Mouse (Mus musculus): ENCODE measurements around the gene Sstr3. TPM values are rescaled to one million over a fixed set of nuclear protein-coding genes. Genes with fewer than 3 reads are reported as not detected.

The Sstr3 gene
- polyA plus RNA-seq, 1 experiment from 2014 or later: 0.20 TPM

GRCm38 (mm10) chr15:78510736-78511135 is 33.7 kb downstream of the Sstr3 start:
- no peak overlapping the region for H3K4me2 ChIP-seq
- no peaks in the 10 kb centered on the region for H3K36me3 ChIP-seq
- H3K9ac ChIP-seq: no peak overlapping the region
- no peak overlapping the region for H3K4me3 ChIP-seq
- H3K27me3 ChIP-seq: no peaks in the 10 kb centered on the region
- 0 out of 2 replicates have a peak overlapping the region, but pooled peaks have one; percentile 18 for H3K27ac ChIP-seq
- H3K9me3 ChIP-seq (replicated peaks): no peaks in the 10 kb centered on the region
- peaks cover 19% of the 10 kb centered on the region for H3K4me1 ChIP-seq (replicated peaks)
- ATAC-seq (replicated peaks; ENCODE audit: insufficient number of reproducible peaks, insufficient read depth, low FRiP score, low read depth): no peak
- WGBS: 73% methylated on average over 6 of the region's 6 CpGs

GRCm38 (mm10) chr15:78510121-78510576 is 34.3 kb downstream of the Sstr3 start:
- H3K9me3 ChIP-seq (replicated peaks): no peaks in the 10 kb centered on the region
- H3K27ac ChIP-seq: no peak overlapping the region
- 0 out of 2 replicates have a peak overlapping the region, but pooled peaks have one; percentile 16 for H3K4me2 ChIP-seq
- H3K9ac ChIP-seq: no peak overlapping the region
- H3K27me3 ChIP-seq: no peaks in the 10 kb centered on the region
- H3K4me1 ChIP-seq (replicated peaks): peaks cover 19% of the 10 kb centered on the region
- no peak overlapping the region for H3K4me3 ChIP-seq
- WGBS: 55% methylated on average over 8 of the region's 8 CpGs
- no peak for ATAC-seq (replicated peaks; ENCODE audit: insufficient number of reproducible peaks, insufficient read depth, low FRiP score, low read depth)
- H3K36me3 ChIP-seq: no peaks in the 10 kb centered on the region

- no peak; the same call in 1 of the 2 replicates for ATAC-seq (replicated peaks; ENCODE audit: insufficient number of reproducible peaks, insufficient read depth, low FRiP score, low read depth)
- Histone ChIP-seq H3K4me2 (0 out of 2 replicates have a peak overlapping the region, but pooled peaks have one; percentile 16), H3K27ac (0 out of 2 replicates have a peak overlapping the region, but pooled peaks have one; percentile 4), H3K9ac (no peak overlapping the region), H3K36me3 (no peaks in the 10 kb centered on the region), H3K9me3 (replicated peaks) (0 out of 2 replicates have a peak, but pooled peaks cover 1% of the 10 kb centered on the region), H3K4me3 (no peak overlapping the region), H3K27me3 (no peaks in the 10 kb centered on the region), H3K4me1 (replicated peaks) (peaks cover 16% of the 10 kb centered on the region)
- 55% methylated on average over 12 of the region's 12 CpGs for whole genome bisulfite sequencing
These were observed 35.1 kb downstream of the Sstr3 start for GRCm38 (mm10) chr15:78509297-78509899.

GRCm38 (mm10) chr15:78508443-78508842 is 36.0 kb downstream of the Sstr3 start:
- Histone ChIP-seq H3K27ac (no peak overlapping the region), H3K4me3 (no peak overlapping the region), H3K36me3 (no peaks in the 10 kb centered on the region), H3K4me2 (no peak overlapping the region), H3K4me1 (replicated peaks) (peaks cover 20% of the 10 kb centered on the region), H3K27me3 (no peaks in the 10 kb centered on the region), H3K9me3 (replicated peaks) (0 out of 2 replicates have a peak, but pooled peaks cover 3% of the 10 kb centered on the region), H3K9ac (no peak overlapping the region)
- WGBS: 45% methylated on average over 7 of the region's 7 CpGs
- ATAC-seq (replicated peaks; ENCODE audit: insufficient number of reproducible peaks, insufficient read depth, low FRiP score, low read depth): no peak

- H3K9me3 ChIP-seq (replicated peaks): 0 out of 2 replicates have a peak, but pooled peaks cover 3% of the 10 kb centered on the region
- no peak overlapping the region for H3K4me3 ChIP-seq
- peaks cover 18% of the 10 kb centered on the region for H3K4me1 ChIP-seq (replicated peaks)
- no peak overlapping the region for H3K9ac ChIP-seq
- 63% methylated on average over 3 of the region's 3 CpGs for WGBS
- no peaks in the 10 kb centered on the region for H3K36me3 ChIP-seq
- H3K4me2 ChIP-seq: no peak overlapping the region
- no peaks in the 10 kb centered on the region for H3K27me3 ChIP-seq
- ATAC-seq (replicated peaks; ENCODE audit: insufficient number of reproducible peaks, insufficient read depth, low FRiP score, low read depth): no peak
- no peak overlapping the region for H3K27ac ChIP-seq
These were observed 38.9 kb downstream of the Sstr3 start for GRCm38 (mm10) chr15:78505541-78505940.

GRCm38 (mm10) chr15:78504816-78505215 is 39.7 kb downstream of the Sstr3 start:
- Histone ChIP-seq H3K36me3 (no peaks in the 10 kb centered on the region), H3K9ac (no peak overlapping the region), H3K9me3 (replicated peaks) (0 out of 2 replicates have a peak, but pooled peaks cover 3% of the 10 kb centered on the region), H3K4me3 (no peak overlapping the region), H3K27ac (no peak overlapping the region), H3K27me3 (no peaks in the 10 kb centered on the region), H3K4me1 (replicated peaks) (peaks cover 11% of the 10 kb centered on the region), H3K4me2 (no peak overlapping the region)
- no peak for ATAC-seq (replicated peaks; ENCODE audit: insufficient number of reproducible peaks, insufficient read depth, low FRiP score, low read depth)
- 88% methylated on average over 5 of the region's 5 CpGs for WGBS

GRCm38 (mm10) chr15:78504013-78504412 is 40.5 kb downstream of the Sstr3 start:
- no peaks in the 10 kb centered on the region for H3K27me3 ChIP-seq
- no peak for ATAC-seq (replicated peaks; ENCODE audit: insufficient number of reproducible peaks, insufficient read depth, low FRiP score, low read depth)
- no peaks in the 10 kb centered on the region for H3K36me3 ChIP-seq
- H3K9me3 ChIP-seq (replicated peaks): 0 out of 2 replicates have a peak, but pooled peaks cover 3% of the 10 kb centered on the region
- H3K4me3 ChIP-seq: no peak overlapping the region
- no peak overlapping the region for H3K27ac ChIP-seq
- WGBS: 75% methylated on average over 1 of the region's 1 CpGs
- H3K4me1 ChIP-seq (replicated peaks): peaks cover 7% of the 10 kb centered on the region; the same call in 1 of the 2 replicates
- H3K9ac ChIP-seq: no peak overlapping the region
- no peak overlapping the region for H3K4me2 ChIP-seq

GRCm38 (mm10) chr15:78502437-78503132 is 41.9 kb downstream of the Sstr3 start:
- Histone ChIP-seq H3K4me3 (no peak overlapping the region), H3K4me2 (no peak overlapping the region), H3K27me3 (no peaks in the 10 kb centered on the region), H3K9me3 (replicated peaks) (0 out of 2 replicates have a peak, but pooled peaks cover 3% of the 10 kb centered on the region), H3K4me1 (replicated peaks) (peaks cover 4% of the 10 kb centered on the region; the same call in 1 of the 2 replicates), H3K9ac (no peak overlapping the region), H3K27ac (no peak overlapping the region), H3K36me3 (no peaks in the 10 kb centered on the region)
- 78% methylated on average over 18 of the region's 18 CpGs for WGBS
- ATAC-seq (replicated peaks; ENCODE audit: insufficient number of reproducible peaks, insufficient read depth, low FRiP score, low read depth): no peak

- no peaks in the 10 kb centered on the region for H3K9me3 ChIP-seq (replicated peaks)
- no peak within 1 kb of the TSS for H3K4me3 ChIP-seq
- no peaks in the 10 kb centered on the region for H3K36me3 ChIP-seq
- H3K4me2 ChIP-seq: no peak within 1 kb of the TSS
- no peak for ATAC-seq (replicated peaks; ENCODE audit: insufficient number of reproducible peaks, insufficient read depth, low FRiP score, low read depth)
- H3K9ac ChIP-seq: no peak within 1 kb of the TSS
- no peaks in the 10 kb centered on the region for H3K4me1 ChIP-seq (replicated peaks)
- 84% methylated on average over 11 of the region's 11 CpGs for WGBS
- no peak within 1 kb of the TSS for H3K27ac ChIP-seq
- no peaks in the 10 kb centered on the region for H3K27me3 ChIP-seq
These were observed 49.5 kb downstream of the Sstr3 start, which contains the start of gene Il2rb for GRCm38 (mm10) chr15:78494968-78495406. Il2rb (minus strand) TSS chr15:78495271.

GRCm38 (mm10) chr15:78493401-78494010 is 51.0 kb downstream of the Sstr3 start:
- H3K4me1 ChIP-seq (replicated peaks): no peaks in the 10 kb centered on the region
- H3K9me3 ChIP-seq (replicated peaks): no peaks in the 10 kb centered on the region
- no peak overlapping the region for H3K4me2 ChIP-seq
- 73% methylated on average over 10 of the region's 10 CpGs for WGBS
- H3K36me3 ChIP-seq: no peaks in the 10 kb centered on the region
- no peaks in the 10 kb centered on the region for H3K27me3 ChIP-seq
- H3K27ac ChIP-seq: no peak overlapping the region
- H3K9ac ChIP-seq: no peak overlapping the region
- no peak for ATAC-seq (replicated peaks; ENCODE audit: insufficient number of reproducible peaks, insufficient read depth, low FRiP score, low read depth)
- H3K4me3 ChIP-seq: no peak overlapping the region

GRCm38 (mm10) chr15:78491301-78491700 is 53.2 kb downstream of the Sstr3 start:
- H3K36me3 ChIP-seq: no peaks in the 10 kb centered on the region
- 80% methylated on average over 3 of the region's 3 CpGs for WGBS
- no peak overlapping the region for H3K4me2 ChIP-seq
- H3K9ac ChIP-seq: no peak overlapping the region
- H3K4me1 ChIP-seq (replicated peaks): no peaks in the 10 kb centered on the region
- H3K27ac ChIP-seq: no peak overlapping the region
- H3K27me3 ChIP-seq: peaks cover 6% of the 10 kb centered on the region
- no peaks in the 10 kb centered on the region for H3K9me3 ChIP-seq (replicated peaks)
- no peak overlapping the region for H3K4me3 ChIP-seq
- no peak for ATAC-seq (replicated peaks; ENCODE audit: insufficient number of reproducible peaks, insufficient read depth, low FRiP score, low read depth)

Data from heart, embryonic 15.5 days (tissue).